Mouse (Mus musculus) left cerebral cortex, adult 6 months (tissue): ENCODE results near the gene Pus7. TPM values are rescaled to one million over a fixed set of nuclear protein-coding genes. Genes with fewer than 3 reads are reported as not detected.

ENCODE experiments used
- long read RNA-seq, 2 experiments: library from polyadenylated mRNA; unstranded; transcript quantifications; one replicate each; pipeline ENCODE4 v2.0.0; 2019 to 2020
- polyA plus RNA-seq: library from polyadenylated mRNA; unstranded; fragments of <200 nt; fragmentation: Nextera tagmentation; gene quantifications from 2 replicates; pipeline ENCODE4 v1.2.3, GENCODE M21; 2021

Gene Pus7
- 5.2 and 5.4 TPM in 2 replicates for polyA plus RNA-seq
- long read RNA-seq, experiment 1, transcript Pus7-206 (17 exons, 3,266 nt) = major isoform, 27 of 69 reads
- long read RNA-seq, experiment 1, transcript Pus7-201 (16 exons, 3,407 nt) = minor isoform, 16 of 69 reads
- long read RNA-seq, experiment 1, partial matches to known transcripts = 10 of 69 reads
- long read RNA-seq, experiment 1, other reads (novel, unspliced or antisense) = 15 of 69 reads
- long read RNA-seq, experiment 2, partial matches to known transcripts = 3 of 7 reads
- long read RNA-seq, experiment 2, other reads (novel, unspliced or antisense) = 2 of 7 reads

DNA sequence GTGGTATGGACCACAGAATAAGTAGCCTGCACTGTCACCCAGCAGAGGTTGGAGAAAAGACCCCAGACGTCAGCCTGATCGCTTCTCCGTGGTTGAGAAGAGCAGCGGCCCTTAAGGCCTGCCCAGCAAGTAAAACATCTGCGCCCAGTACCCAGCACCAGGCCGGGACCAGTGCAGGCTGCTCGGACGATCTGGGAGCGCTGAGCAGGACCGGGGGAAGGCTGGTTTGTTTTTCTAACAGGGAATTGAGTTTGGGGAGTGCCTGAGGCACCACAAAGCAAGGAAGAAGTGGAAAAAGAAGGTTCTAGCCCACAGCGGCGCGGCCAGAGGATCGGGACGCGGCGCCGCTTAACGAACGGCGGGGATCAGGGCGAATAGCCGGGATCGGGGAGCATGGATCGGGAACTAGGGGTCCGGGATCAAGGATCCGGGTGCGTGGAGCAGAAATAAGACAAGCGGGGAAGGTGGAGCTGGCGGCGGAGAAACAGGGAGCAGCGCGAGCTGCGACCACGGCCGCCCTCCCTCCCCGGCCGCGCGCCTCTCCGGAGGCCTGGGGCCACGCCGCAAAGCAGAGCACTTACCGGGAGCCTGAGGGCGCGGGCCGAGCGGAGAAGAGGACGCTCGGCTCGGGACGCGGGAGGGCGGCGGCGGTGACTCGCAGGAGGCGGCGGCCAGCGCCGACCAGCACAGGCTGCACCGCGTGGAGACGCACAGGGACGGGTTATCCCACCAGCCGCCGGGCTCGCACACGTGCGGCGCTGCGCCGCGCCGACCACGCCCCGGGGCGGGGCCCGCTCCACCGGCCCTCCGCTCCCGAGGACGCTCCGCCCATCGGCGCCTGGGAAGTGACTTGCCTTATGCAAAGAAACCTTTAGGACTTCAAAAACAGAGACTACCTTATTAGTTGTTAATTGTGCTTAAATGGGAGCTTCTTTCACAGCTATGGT, at the start of gene Pus7:
TSS of gene Pus7 (minus strand) at position 781 of the 947 bp plus-strand sequence.

DNA sequence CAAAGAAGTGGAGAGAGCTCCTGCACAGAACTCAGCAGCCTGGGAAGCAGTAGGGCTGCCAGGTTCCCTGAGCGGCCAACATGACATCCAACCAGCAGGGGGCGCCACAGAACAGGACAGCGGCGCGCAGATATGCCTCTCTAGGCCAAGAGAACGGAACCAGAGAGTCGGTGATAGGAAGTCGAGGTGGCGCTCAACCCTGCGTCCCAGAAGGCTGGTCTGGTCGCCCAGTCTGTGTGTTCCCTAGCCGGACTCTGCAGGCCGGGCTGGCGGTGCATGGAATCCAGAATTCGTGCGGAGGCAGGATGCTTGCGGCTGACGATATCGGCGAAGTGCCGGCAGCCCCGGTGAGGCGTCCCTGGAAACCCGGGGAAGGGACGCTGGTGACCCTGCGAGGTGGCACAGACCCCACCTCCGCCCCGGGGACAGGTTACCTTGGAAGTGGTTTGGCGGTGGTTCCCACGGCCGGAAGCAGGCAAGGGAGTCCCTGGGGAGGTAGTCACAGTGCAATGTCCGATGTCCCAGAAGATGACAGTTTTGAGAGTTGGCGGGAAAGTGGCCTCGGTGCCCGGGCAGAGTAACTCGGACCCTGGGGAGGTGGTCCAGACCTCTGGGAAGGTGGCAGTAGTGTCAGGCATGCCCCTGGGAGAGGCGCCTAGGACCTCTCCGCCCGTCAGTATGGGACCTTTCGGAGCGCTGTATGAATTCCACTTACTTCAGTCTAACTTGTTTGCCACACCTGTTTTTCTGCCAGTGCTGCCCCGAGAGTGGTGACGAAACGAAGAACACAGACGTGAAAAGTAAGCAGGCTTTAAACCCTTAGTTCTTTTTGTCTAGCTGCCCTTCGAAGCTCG, 4.3 kb upstream of the Pus7 start, which contains the start of gene Rint1:
TSS of gene Rint1 (plus strand) at position 176 of the 854 bp plus-strand sequence.

Other genes starting within 250 kb of the Pus7 start
- gene Srpk2, start 99.1 kb downstream of the Pus7 start, polyA plus RNA-seq = 134 and 159 TPM in 2 replicates
- gene Rint1, start 4.0 kb upstream of the Pus7 start, polyA plus RNA-seq = 13.9 and 14.6 TPM in 2 replicates
- gene Tomm7, start 60.5 kb upstream of the Pus7 start, polyA plus RNA-seq = 236 and 245 TPM in 2 replicates
- 2.5 and 3.5 TPM in 2 replicates for gene Fam126a, start 247.0 kb upstream of the Pus7 start, polyA plus RNA-seq